Mouse (Mus musculus) lung, postnatal 36 days (tissue): ENCODE results near the gene Cntnap1.
A peak's percentile ranks its signal among the peaks of the same experiment; 100 is the strongest.

ENCODE experiments used
- DNase-seq: peaks from one replicate; pipeline ENCODE4 v3.0.0; 2022; ENCODE audit warnings: mixed read lengths

Cntnap1 gene

GRCm38 (mm10) chr11:101187541-101187940 is 17.2 kb downstream of the Cntnap1 start:
- DNase-seq, result no peak

GRCm38 (mm10) chr11:101188166-101188805 is 18.0 kb downstream of the Cntnap1 start:
- DNase-seq, result no peak

- DNase-seq, result peak; percentile 68
Observed at GRCm38 (mm10) chr11:101189495-101190180, 19.3 kb downstream of the Cntnap1 start.

- DNase-seq, result no peak
Observed at GRCm38 (mm10) chr11:101190181-101190912, 20.0 kb downstream of the Cntnap1 start.

- no peak for DNase-seq
Observed at GRCm38 (mm10) chr11:101190913-101191907, 20.9 kb downstream of the Cntnap1 start.

GRCm38 (mm10) chr11:101191919-101192470 is 21.7 kb downstream of the Cntnap1 start:
- no peak for DNase-seq

- no peak for DNase-seq
Observed at GRCm38 (mm10) chr11:101192646-101193045, 22.3 kb downstream of the Cntnap1 start.

- DNase-seq, result no peak
Observed at GRCm38 (mm10) chr11:101193076-101193475, 22.8 kb downstream of the Cntnap1 start.

- no peak for DNase-seq
Observed at GRCm38 (mm10) chr11:101194137-101194536, 23.8 kb downstream of the Cntnap1 start.

- DNase-seq, result no peak
Observed at GRCm38 (mm10) chr11:101194643-101195042, 24.3 kb downstream of the Cntnap1 start.

GRCm38 (mm10) chr11:101195101-101195500 is 24.8 kb downstream of the Cntnap1 start:
- no peak for DNase-seq

- DNase-seq, result no peak
Observed at GRCm38 (mm10) chr11:101195571-101195970, 25.2 kb downstream of the Cntnap1 start.

- DNase-seq, result no peak
Observed at GRCm38 (mm10) chr11:101196175-101196574, 25.9 kb downstream of the Cntnap1 start.

- DNase-seq, result no peak
Observed at GRCm38 (mm10) chr11:101199555-101199954, 29.2 kb downstream of the Cntnap1 start.

- DNase-seq, result peak; percentile 41
Observed at GRCm38 (mm10) chr11:101200986-101201385, 30.7 kb downstream of the Cntnap1 start.

GRCm38 (mm10) chr11:101211970-101212369 is 41.6 kb downstream of the Cntnap1 start:
- DNase-seq, result peak; percentile 91

- no peak for DNase-seq
Observed at GRCm38 (mm10) chr11:101216936-101217335, 46.6 kb downstream of the Cntnap1 start.

GRCm38 (mm10) chr11:101218436-101219055 is 48.2 kb downstream of the Cntnap1 start:
- DNase-seq, result no peak

- DNase-seq, result no peak
Observed at GRCm38 (mm10) chr11:101220853-101221252, 50.5 kb downstream of the Cntnap1 start.

GRCm38 (mm10) chr11:101221306-101221986 is 51.1 kb downstream of the Cntnap1 start:
- DNase-seq, result no peak

- DNase-seq, result no peak
Observed at GRCm38 (mm10) chr11:101224337-101224736, 54.0 kb downstream of the Cntnap1 start.
